Mouse (Mus musculus): ENCODE measurements around the gene Zfp367.

Gene Zfp367

DNA sequence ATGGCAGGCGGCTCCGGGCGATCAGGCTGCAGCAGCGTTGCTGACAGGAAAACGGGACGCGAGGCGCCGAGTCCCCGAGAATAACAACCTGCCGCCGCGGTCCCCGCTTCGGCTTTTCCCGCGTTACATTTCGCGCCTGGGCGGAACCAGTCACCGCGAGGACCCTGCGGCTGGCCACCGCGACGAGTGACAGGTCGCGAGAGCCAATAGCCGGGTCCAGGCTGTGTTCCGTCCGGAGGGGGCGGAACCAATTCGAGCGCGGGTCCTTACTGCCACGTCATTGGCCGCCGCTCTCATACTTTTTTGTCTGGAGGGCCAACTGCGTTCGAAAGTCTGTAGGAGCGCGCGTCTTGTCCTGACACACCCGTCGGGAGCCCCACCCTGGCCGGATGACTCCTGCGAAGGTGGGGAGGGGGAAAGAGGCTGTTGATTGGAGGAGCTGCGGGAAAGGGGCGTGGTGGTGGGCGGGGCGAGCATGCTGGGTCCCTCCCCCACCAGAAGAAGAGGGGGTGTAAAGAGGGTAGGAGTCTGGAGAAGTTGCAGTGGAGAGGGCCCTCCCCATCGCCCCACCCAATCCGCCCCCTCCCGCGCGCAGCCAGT is at the start of gene Zfp367:
Gene Zfp367, minus strand, starts transcription at position 120 of the 600 bp plus-strand sequence.
- peak; percentile 95 to 96 for DNase-seq (ENCODE audit: low spot score in 2 of 2)

DNA sequence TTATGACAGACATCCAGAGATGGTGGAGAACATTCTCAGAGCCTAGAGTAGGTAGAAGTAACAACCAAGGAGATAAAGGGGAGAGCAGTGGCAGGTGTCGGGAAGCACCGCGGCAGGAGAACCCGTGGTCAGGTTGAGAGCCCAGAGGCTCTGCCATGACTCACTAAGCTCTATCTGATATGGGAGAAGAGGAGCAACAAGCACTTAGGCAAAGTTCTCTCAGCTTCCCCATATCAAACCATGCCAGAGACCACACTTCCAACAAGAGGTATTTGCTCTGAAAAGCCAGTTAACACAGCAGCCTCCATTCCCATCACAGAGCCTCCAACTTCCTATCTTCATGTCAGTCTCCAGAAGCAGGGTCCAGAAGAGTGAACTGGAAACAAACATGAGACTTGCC is 47.9 kb upstream of the Zfp367 start:
- DNase-seq (ENCODE audit: low spot score in 2 of 2): no peak

- no peak for DNase-seq (ENCODE audit: low spot score in 2 of 2)
Observed at GRCm38 (mm10) chr13:64198310-64198709, 45.3 kb upstream of the Zfp367 start.

DNA sequence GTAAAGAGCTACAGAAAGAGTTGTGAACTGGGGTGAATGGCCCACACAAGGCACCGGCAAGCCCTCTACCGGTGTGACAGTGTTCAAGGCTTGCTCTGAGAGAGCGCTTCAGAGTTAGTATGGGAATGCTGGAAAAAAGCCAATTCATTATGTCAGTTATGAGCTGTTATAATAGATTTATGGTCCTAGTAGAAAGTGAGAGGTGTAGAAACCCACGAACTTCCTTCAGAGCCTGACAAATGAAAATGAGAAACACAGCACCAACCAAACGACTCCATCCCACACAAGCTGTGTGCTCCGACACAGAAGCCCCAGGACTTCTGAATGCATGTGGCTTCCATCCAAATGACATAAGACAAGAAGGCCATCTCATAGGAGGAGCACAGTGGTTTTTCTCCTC is 44.9 kb upstream of the Zfp367 start:
- DNase-seq (ENCODE audit: low spot score in 2 of 2): no peak

GRCm38 (mm10) chr13:64187065-64187464 is 34.1 kb upstream of the Zfp367 start:
- no peak for DNase-seq (ENCODE audit: low spot score in 2 of 2)

DNA sequence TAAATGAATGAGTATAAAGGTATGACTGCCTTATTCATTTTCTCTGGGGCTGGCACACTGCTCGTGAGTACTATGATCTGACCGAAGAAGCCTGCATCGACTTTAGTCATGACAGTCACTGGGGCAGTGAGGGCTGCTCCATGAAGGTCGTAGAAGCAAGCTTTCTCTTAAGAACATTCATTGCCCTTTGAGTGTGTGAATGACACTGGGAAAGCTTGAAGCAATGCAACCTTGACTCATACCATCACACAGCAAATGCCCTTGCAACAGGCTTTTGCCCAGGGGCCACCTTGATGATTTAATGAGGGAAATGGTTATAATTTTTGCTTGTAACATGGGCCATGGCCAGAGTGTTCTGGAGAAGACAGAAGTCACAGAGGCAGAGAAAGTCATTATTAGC is 33.5 kb upstream of the Zfp367 start:
- no peak for DNase-seq (ENCODE audit: low spot score in 2 of 2)

DNA sequence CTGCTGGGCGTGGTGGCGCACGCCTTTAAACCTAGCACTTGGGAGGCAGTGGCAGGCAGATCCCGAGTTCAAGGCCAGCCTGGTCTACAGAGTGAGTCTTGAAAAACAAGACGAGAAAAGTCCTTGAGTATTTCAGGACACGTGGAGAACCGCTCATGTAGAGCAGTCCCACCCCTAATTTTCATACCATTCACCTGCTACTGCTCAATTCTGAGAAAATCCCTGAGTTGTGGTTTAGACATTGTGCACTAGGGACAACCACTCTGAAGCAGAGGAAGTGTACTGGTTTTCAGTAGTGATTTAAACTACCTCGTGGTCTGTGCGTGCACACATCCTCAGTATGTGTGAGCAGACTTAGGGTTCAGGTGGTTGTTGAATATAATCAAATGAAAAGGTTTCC is 32.6 kb upstream of the Zfp367 start:
- no peak for DNase-seq (ENCODE audit: low spot score in 2 of 2)

GRCm38 (mm10) chr13:64185176-64185575 is 32.2 kb upstream of the Zfp367 start:
- no peak for DNase-seq (ENCODE audit: low spot score in 2 of 2)

- DNase-seq (ENCODE audit: low spot score in 2 of 2): no peak
Observed at GRCm38 (mm10) chr13:64184361-64184760, 31.4 kb upstream of the Zfp367 start.

DNA sequence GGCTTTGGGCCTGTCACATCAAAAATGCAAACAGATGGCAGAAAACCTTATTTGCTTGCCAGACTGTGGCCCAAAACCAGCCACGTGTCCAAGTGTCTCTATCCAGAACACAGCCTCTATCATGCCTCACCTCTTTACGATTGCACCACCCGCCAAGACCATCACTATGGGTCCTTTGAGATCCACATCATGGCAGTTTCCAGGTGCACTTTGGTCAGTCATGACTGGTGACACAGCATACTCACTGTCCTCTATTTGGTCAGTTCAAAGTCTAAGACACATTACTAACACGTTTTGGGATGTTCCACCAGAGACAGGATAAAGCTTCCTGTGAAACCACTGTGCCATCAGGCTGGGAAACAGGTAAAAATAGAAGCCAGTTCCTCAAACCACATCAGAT is 30.6 kb upstream of the Zfp367 start:
- DNase-seq (ENCODE audit: low spot score in 2 of 2): no peak

- DNase-seq (ENCODE audit: low spot score in 2 of 2): no peak
Observed at GRCm38 (mm10) chr13:64182091-64182490, 29.1 kb upstream of the Zfp367 start.

GRCm38 (mm10) chr13:64180888-64181287 is 27.9 kb upstream of the Zfp367 start:
- DNase-seq (ENCODE audit: low spot score in 2 of 2): peak in 1 of 2 experiments; percentile 53

GRCm38 (mm10) chr13:64180300-64180699 is 27.3 kb upstream of the Zfp367 start:
- DNase-seq (ENCODE audit: low spot score in 2 of 2): no peak

- DNase-seq (ENCODE audit: low spot score in 2 of 2): no peak
Observed at GRCm38 (mm10) chr13:64178746-64179652, 26.0 kb upstream of the Zfp367 start.

- DNase-seq (ENCODE audit: low spot score in 2 of 2): no peak
Observed at GRCm38 (mm10) chr13:64178000-64178399, 25.0 kb upstream of the Zfp367 start.

DNA sequence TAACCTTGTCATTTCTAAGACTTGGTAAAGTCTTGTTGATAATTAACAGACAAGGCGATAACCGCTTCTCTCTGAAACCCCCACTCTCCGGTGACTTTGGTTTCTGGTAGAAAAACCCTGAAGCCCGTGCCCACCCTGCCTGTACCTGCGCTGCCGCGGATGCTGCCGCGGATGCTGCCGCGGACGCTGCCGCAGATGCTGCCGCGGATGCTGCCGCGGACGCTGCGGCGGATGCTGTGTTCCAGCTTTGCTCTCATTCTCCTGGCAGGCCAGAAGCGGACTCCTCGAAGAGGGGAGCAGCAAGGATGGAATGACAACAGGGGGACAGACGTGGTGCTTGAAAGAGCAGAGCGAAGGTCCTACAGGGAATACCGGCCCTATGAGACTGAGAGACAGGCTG is 16.7 kb upstream of the Zfp367 start:
- DNase-seq (ENCODE audit: low spot score in 2 of 2): no peak

- no peak for DNase-seq (ENCODE audit: low spot score in 2 of 2)
Observed at GRCm38 (mm10) chr13:64163147-64163715, 10.2 kb upstream of the Zfp367 start.

DNA sequence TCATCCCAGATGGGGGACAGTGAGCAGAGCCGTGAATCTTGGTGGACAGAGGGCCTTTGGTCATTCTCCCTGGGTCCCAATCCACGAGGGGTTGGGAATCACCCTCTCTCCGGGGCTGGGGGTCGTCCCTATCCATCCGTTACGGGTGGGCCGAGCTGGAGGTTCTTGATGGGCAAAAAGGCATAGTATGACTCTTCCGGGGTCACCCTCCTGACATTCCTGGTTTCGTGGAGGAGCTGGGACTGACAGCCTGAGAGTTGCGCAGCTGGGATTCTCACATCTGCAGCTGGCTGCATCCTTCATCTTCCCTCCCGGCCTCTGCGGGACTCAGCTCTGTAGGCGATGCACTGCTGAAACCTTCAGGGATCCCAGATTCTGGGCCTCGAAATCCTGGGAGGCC is 9.6 kb upstream of the Zfp367 start:
- DNase-seq (ENCODE audit: low spot score in 2 of 2): peak in 1 of 2 experiments; percentile 23

DNA sequence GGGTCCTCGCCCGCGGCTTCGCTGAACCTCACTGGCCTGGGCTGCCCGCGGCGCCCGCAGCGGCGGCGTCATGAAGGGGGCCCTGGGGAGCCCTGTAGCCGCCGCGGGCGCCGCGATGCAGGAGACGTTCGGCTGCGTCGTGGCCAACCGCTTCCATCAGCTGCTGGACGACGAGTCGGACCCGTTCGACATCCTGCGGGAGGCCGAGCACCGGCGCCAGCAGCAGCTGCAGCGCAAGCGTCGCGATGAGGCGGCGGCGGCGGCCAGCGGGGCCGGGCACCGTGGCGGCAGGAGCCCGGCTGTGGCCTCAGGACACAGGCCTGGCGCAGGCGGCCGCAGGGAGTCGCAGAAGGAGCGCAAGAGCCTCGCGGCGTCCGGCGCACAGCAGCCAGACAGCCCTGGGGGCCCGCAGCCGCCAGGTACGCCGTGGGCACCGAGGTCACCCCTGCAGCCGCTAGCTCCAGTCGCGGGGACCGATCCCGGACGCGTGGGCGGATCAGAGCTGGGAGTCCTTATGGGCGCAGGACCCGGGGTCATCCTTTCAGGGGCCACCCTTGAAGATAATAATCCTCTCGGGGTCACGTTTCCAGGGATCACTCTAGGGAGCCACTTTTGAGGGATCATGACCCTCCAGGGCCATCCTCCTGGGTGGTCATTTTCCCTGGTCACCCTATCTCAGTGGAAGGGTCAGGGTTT is 9.1 kb upstream of the Zfp367 start:
- peak; percentile 35 to 54 for DNase-seq (ENCODE audit: low spot score in 2 of 2)

- peak; percentile 96 to 98 for DNase-seq (ENCODE audit: low spot score in 2 of 2)
Observed at GRCm38 (mm10) chr13:64161548-64161915, 8.5 kb upstream of the Zfp367 start, which contains the start of gene Habp4. Gene Habp4 (plus strand): TSS chr13:64161824.

DNA sequence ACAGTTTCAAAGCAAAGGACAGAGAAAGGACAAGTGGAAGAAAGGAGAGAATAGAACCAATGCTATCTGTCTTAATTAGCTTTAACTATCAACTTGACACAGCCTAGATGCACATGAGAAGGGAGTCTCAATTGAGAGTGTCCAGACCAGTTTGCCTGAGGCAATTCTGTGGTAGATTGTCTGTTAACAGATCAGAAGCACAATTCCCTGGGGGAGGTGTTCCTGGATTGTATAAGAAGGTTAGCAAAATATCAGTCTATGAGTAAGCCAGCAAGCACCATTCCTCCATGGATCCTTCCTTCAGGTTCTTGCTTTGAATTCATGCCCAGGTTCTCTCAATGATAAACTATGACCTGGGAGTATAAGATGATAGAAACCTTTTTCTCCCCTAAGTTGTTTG is 4.0 kb upstream of the Zfp367 start:
- no peak for DNase-seq (ENCODE audit: low spot score in 2 of 2)

DNA sequence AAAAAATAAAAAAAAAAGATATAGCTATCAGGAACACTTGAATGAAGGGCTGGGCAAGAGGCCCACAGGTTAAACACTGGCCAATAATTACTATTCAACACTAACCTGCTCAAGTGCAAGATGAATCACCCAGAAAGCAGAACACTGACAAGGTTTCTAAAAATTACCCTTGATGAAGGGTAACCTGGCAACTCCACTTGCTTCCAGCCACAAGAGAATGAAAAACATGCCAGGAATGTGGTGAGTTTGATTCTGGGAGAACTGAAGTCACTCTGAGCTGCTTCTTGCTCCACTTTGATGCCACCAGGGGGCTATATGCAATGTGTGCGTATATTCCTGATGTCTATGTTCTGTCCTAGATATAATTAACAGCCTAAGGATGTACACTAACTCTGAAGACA is 2.2 kb upstream of the Zfp367 start:
- no peak for DNase-seq (ENCODE audit: low spot score in 2 of 2)
